Comparison of ENCODE assay signal across 8 mouse cellular contexts in the genomic region with DNA sequence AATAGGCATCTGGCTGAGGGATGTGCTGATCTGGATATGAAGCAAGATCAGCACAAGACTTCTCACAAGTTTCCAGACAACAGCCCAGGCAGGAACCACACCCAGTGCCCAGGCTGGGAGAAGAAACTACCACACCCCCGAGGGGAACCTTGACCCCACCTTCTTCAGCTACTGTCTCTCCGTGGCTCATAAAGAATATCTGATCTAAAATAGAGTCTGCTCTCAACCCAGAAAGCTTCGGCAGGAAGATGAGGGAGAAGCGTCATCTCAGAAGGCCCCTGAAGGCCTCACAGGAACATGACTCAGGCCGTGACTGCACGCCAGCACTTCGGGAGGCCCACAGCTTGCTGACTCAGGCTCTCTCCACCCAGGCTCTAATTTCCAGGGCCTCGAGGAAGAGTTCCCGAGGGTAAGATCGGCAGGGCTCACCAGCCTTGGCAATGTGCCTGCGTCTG. TPM values are rescaled to one million over a fixed set of nuclear protein-coding genes. Genes with fewer than 3 reads are reported as not detected.
DNase-seq lines count a peak whose midpoint lies in the region; ATAC-seq and TF ChIP-seq lines count a peak whose summit lies in the region.

No protein-coding gene starts in this region.

- ATAC-seq in forebrain, embryonic 14.5 days = no peak

- H3K4me2 ChIP-seq in forebrain, embryonic 14.5 days (ENCODE audit: low read length) = no peak overlapping the region

- no peaks in the 10 kb centered on the region for H3K27me3 ChIP-seq in forebrain, embryonic 10.5 days (ENCODE audit: poor library complexity, severe bottlenecking)
- no peaks in the 10 kb centered on the region for H3K27me3 ChIP-seq in forebrain, embryonic 14.5 days (replicated peaks; ENCODE audit: control insufficient read depth, insufficient read depth, low read length)
- H3K27me3 ChIP-seq in kidney, adult 2 months (replicated peaks; ENCODE audit: control insufficient read depth, insufficient read depth, low read length) = no peaks in the 10 kb centered on the region

- intact Hi-C loops in gastrocnemius, postnatal 36 days (cut with DNase I) = no loop called here

- H3K9ac ChIP-seq in forebrain, embryonic 14.5 days (ENCODE audit: low read length) = no peak overlapping the region

- WGBS in forebrain, embryonic 10.5 days = 88% methylated on average over 11 of the region's 11 CpGs
- WGBS in forebrain, embryonic 14.5 days = 81% methylated on average over 11 of the region's 11 CpGs
- 27% methylated on average over 11 of the region's 11 CpGs for WGBS in kidney, adult 2 months
- WGBS in lung, adult 2 months = 13% methylated on average over 11 of the region's 11 CpGs

- peaks cover 47% of the 10 kb centered on the region for H3K4me1 ChIP-seq in forebrain, embryonic 10.5 days
- H3K4me1 ChIP-seq in forebrain, embryonic 14.5 days (ENCODE audit: control insufficient read depth, insufficient read depth, low read length) = no peaks in the 10 kb centered on the region; the same call in 1 of the 2 replicates
- H3K4me1 ChIP-seq in kidney, adult 2 months (ENCODE audit: control insufficient read depth, insufficient read depth, low read length) = peaks cover 35% of the 10 kb centered on the region
- peaks cover 24% of the 10 kb centered on the region for H3K4me1 ChIP-seq in lung, adult 2 months (ENCODE audit: control insufficient read depth, insufficient read depth, low read length)

- H3K4me3 ChIP-seq in forebrain, embryonic 10.5 days = no peak overlapping the region
- H3K4me3 ChIP-seq in forebrain, embryonic 14.5 days (ENCODE audit: low read depth, low read length) = no peak overlapping the region
- H3K4me3 ChIP-seq in kidney, adult 2 months (ENCODE audit: insufficient read depth, low read depth, low read length) = no peak overlapping the region
- H3K4me3 ChIP-seq in lung, adult 2 months (replicated peaks; ENCODE audit: extremely low read depth, low read depth, low read length) = no peak overlapping the region
- H3K4me3 ChIP-seq in layer of hippocampus, adult 2 months = no peak overlapping the region

- DNase-seq in forebrain, embryonic 10.5 days (ENCODE audit: extremely low spot score, low spot score) = no peak
- DNase-seq in forebrain, embryonic 14.5 days (ENCODE audit: low spot score) = no peak
- DNase-seq in adrenal gland, postnatal 10 days = peak; percentile 84
- DNase-seq in gastrocnemius, postnatal 36 days = peak; percentile 64 to 79
- DNase-seq in kidney, adult 2 months = peak; percentile 77
- DNase-seq in lung, adult 2 months = peak; percentile 14
- peak; percentile 45 for DNase-seq in testis, postnatal 14 days (ENCODE audit: low spot score)
- no peak for DNase-seq in layer of hippocampus, adult 2 months (ENCODE audit: low spot score in 2 of 2)

- H3K9me3 ChIP-seq in forebrain, embryonic 10.5 days = no peaks in the 10 kb centered on the region
- no peaks in the 10 kb centered on the region for H3K9me3 ChIP-seq in forebrain, embryonic 14.5 days (replicated peaks; ENCODE audit: control insufficient read depth, low read length)

- no peak for TF ChIP-seq POLR2A in kidney, adult 2 months (IDR thresholded peaks at IDR 0.05; ENCODE audit: low read depth, low read length)
- TF ChIP-seq POLR2A in lung, adult 2 months (IDR thresholded peaks at IDR 0.05; ENCODE audit: borderline replicate concordance, extremely low read depth, low read depth, low read length) = no peak

- no peak for TF ChIP-seq CTCF in kidney, adult 2 months (conservative IDR thresholded peaks at IDR 0.05; ENCODE audit: insufficient read depth, insufficient read length, low read depth, low read length)
- TF ChIP-seq CTCF in lung, adult 2 months (IDR thresholded peaks at IDR 0.05; ENCODE audit: insufficient read depth, low read length) = no peak
- TF ChIP-seq CTCF in layer of hippocampus, adult 2 months (conservative IDR thresholded peaks at IDR 0.05) = no peak

- peak overlapping the region; percentile 26 for H3K27ac ChIP-seq in forebrain, embryonic 10.5 days
- no peak overlapping the region for H3K27ac ChIP-seq in forebrain, embryonic 14.5 days (ENCODE audit: low read depth, low read length)
- H3K27ac ChIP-seq in kidney, adult 2 months (ENCODE audit: insufficient read depth, low read depth, low read length) = peak overlapping the region; percentile 52
- H3K27ac ChIP-seq in layer of hippocampus, adult 2 months = no peak overlapping the region

- H3K36me3 ChIP-seq in forebrain, embryonic 10.5 days (replicated peaks) = no peaks in the 10 kb centered on the region
- H3K36me3 ChIP-seq in forebrain, embryonic 14.5 days (ENCODE audit: control insufficient read depth, insufficient read depth, low read length) = no peaks in the 10 kb centered on the region
- no peaks in the 10 kb centered on the region for H3K36me3 ChIP-seq in kidney, adult 2 months (ENCODE audit: control insufficient read depth, insufficient read depth, low read length)

RNA-seq across cellular contexts. Expression of a gene that starts 44.8 kb away (rescaled TPM):
- polyA plus RNA-seq in forebrain, embryonic 10.5 days (2016; fragmentation: Nextera tagmentation; extraction: Ambion mirVana) = 147 and 152 TPM in 2 replicates
- polyA plus RNA-seq in forebrain, embryonic 14.5 days (2014; fragmentation: Nextera tagmentation; extraction: Ambion mirVana) = 21.3 and 24.1 TPM in 2 replicates
- total RNA-seq in adrenal gland, postnatal 10 days (2021) = 100 to 1,000 TPM in 1 of 2 experiments, 10 to 100 TPM in 1; 85.2 to 159 TPM
- total RNA-seq in gastrocnemius, postnatal 36 days (2021) = 10 to 100 TPM in 1 of 2 experiments, 1 to 10 TPM in 1; 6.4 to 10.3 TPM
- polyA plus RNA-seq in kidney, adult 2 months (2012; rRNA removed) = 114 and 138 TPM in 2 replicates
- 38.1 and 39.3 TPM in 2 replicates for polyA plus RNA-seq in lung, adult 2 months (2012; rRNA removed)
- total RNA-seq in layer of hippocampus, adult 2 months (2021) = 1 to 10 TPM; 3.2 to 4.8 TPM

RNA-seq across cellular contexts. Expression of a gene that starts 47.9 kb away (rescaled TPM):
- 69.6 and 72.9 TPM in 2 replicates for polyA plus RNA-seq in forebrain, embryonic 10.5 days (2016; fragmentation: Nextera tagmentation; extraction: Ambion mirVana)
- polyA plus RNA-seq in forebrain, embryonic 14.5 days (2014; fragmentation: Nextera tagmentation; extraction: Ambion mirVana) = 44.1 and 55.2 TPM in 2 replicates
- 10 to 100 TPM; 66.2 to 68.2 TPM for total RNA-seq in adrenal gland, postnatal 10 days (2021)
- total RNA-seq in gastrocnemius, postnatal 36 days (2021) = 10 to 100 TPM; 19.9 to 23.2 TPM
- 45.9 and 50.6 TPM in 2 replicates for polyA plus RNA-seq in kidney, adult 2 months (2012; rRNA removed)
- polyA plus RNA-seq in lung, adult 2 months (2012; rRNA removed) = 81.3 and 81.6 TPM in 2 replicates
- 10 to 100 TPM; 29.5 to 30.1 TPM for total RNA-seq in layer of hippocampus, adult 2 months (2021)

Comparison
In these comparisons a context has a peak if more than half of its experiments do, and no peak if none do; other contexts are left out.
1. H3K27ac ChIP-seq: peak in forebrain, embryonic 10.5 days (single experiment) and kidney, adult 2 months (single experiment); none in forebrain, embryonic 14.5 days (single experiment) and layer of hippocampus, adult 2 months (single experiment).
2. DNase-seq: peak in adrenal gland, postnatal 10 days (single experiment), gastrocnemius, postnatal 36 days (2 of 2), kidney, adult 2 months (single experiment), lung, adult 2 months (single experiment) and testis, postnatal 14 days (single experiment); none in forebrain, embryonic 10.5 days (single experiment), forebrain, embryonic 14.5 days (single experiment) and layer of hippocampus, adult 2 months (0 of 2).